Mouse (Mus musculus): ENCODE measurements around the gene Igll1.

DNA sequence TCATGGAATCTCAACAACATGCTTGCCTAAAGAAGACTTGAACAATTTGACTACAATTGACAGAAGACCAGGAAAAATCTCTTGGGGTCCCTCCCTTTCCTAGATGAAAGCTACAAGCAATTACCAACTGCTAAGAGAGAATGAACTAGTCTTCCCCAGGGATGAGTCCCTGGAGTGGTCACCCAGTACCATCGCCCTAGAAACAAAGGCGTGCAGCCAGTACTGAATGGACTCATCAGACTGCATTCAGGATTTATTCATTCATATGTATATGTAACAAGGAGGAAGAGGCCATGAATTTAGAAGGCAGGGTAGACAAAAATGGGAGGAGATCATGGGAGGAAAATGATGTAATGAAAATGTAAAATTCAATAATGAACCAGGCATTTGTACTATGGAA is 37.6 kb downstream of the Igll1 start:
- TF ChIP-seq POLR2A (IDR thresholded peaks at IDR 0.05; ENCODE audit: control insufficient read depth, extremely low read depth, insufficient read depth, low read length, poor library complexity) = no peak
- TF ChIP-seq CTCF (IDR thresholded peaks at IDR 0.05; ENCODE audit: borderline replicate concordance, control insufficient read depth, extremely low read depth, insufficient read depth, low read length, poor library complexity) = no peak

All from thymus, adult 2 months (tissue).